Mouse (Mus musculus): ENCODE measurements around the gene Add3. TPM values are rescaled to one million over a fixed set of nuclear protein-coding genes. Genes with fewer than 3 reads are reported as not detected.
"Not testable (repeated sequence)": the region's sequence is repeated elsewhere in the genome, so short reads cannot be mapped to it uniquely, and the experiment has no call there.

Add3 gene
- polyA plus RNA-seq, 1 experiment from 2014 or later, result 55.4 TPM

DNA sequence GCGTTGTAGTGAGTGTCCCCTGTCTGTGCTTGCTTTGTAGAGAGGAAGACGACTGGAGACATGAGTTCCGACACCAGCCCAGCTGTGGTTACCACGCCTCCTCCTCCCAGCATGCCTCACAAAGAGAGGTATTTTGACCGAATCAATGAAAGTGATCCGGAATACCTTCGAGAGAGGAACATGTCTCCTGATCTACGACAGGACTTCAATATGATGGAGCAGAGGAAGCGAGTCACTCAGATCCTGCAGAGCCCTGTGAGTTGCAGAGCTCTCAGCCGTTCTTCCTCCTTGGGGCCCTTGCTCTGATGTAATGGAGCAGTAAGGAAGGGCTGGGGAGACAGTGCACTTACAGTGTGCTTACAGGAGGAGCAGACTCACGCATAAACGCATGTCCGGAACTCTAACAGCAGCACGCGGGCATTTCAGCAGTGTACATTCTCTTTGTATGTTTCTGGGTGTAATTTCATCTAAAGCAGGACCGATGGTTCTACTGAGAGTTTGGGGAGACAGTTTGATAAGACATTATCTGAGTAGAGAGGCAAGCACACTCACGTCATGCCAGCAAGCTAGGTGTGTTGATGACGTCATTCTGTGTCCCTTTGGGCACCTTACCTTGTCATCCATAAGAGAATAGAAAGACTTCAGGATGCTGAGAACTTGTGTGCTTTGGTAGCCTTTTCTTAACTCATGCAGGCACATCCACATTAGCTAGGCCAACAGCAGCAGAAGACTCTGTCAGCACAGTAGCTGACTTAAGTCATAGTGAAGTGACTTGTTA lies 76.7 kb downstream of the Add3 start:
- Histone ChIP-seq H3K27ac (no peak overlapping the region), H3K4me1 (no peaks in the 10 kb centered on the region), H3K9me3 (no peaks in the 10 kb centered on the region), H3K36me3 (replicated peaks) (peaks cover 16% of the 10 kb centered on the region), H3K4me3 (no peak overlapping the region), H3K27me3 (ENCODE audit: poor library complexity, severe bottlenecking) (no peaks in the 10 kb centered on the region)
- WGBS, result 91% methylated on average over 18 of the region's 18 CpGs
- DNase-seq (ENCODE audit: extremely low spot score, low spot score), result no peak

DNA sequence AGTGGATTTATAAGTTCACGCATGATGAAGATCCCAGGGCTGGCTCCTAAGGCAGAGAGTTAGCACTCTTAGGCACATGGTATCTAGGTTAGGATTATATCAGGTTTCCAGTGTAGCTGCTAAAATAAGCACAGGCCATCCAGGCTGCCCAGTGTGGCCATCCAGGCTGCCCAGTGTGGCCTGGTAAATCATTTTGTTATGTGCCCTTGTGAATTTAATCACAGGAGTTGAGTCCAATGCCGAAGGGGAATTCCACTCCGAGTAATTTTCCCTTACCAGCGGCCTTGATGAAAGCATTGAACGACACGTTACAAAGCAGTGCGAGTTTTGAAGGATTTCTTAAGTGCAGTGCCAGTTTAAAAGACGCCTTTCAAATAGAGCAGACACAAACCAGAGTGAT lies 77.6 kb downstream of the Add3 start:
- no peaks in the 10 kb centered on the region for H3K9me3 ChIP-seq
- no peak overlapping the region for H3K27ac ChIP-seq
- H3K36me3 ChIP-seq (replicated peaks), result peaks cover 16% of the 10 kb centered on the region
- no peaks in the 10 kb centered on the region for H3K27me3 ChIP-seq (ENCODE audit: poor library complexity, severe bottlenecking)
- 93% methylated on average over 8 of the region's 8 CpGs for WGBS
- DNase-seq (ENCODE audit: extremely low spot score, low spot score), result no peak
- no peaks in the 10 kb centered on the region for H3K4me1 ChIP-seq
- no peak overlapping the region for H3K4me3 ChIP-seq

DNA sequence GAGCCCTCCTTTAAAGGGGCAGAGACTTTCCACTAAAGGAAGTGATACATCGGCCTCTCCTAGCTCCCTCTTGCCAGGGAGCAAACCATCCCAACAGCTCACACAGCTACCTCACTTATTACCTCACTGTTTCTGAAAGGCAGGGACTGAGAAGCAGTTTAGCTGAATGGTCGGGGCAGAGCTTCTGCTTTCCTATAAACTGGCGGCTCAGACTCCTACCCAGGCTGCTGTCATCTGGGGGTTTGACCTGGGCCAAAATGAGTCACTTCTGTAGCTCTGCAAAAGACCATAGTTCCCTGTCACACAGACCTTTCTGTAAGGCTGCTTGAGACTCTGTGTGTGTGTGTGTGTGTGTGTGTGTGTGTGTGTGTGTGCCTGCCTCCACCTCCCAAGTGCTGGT lies 79.1 kb downstream of the Add3 start:
- Histone ChIP-seq H3K27ac (no peak overlapping the region), H3K4me1 (no peaks in the 10 kb centered on the region), H3K4me3 (no peak overlapping the region), H3K9me3 (no peaks in the 10 kb centered on the region), H3K27me3 (ENCODE audit: poor library complexity, severe bottlenecking) (no peaks in the 10 kb centered on the region), H3K36me3 (replicated peaks) (peaks cover 16% of the 10 kb centered on the region)
- DNase-seq (ENCODE audit: extremely low spot score, low spot score), result no peak
- 72% methylated on average over 3 of the region's 3 CpGs for whole genome bisulfite sequencing

DNA sequence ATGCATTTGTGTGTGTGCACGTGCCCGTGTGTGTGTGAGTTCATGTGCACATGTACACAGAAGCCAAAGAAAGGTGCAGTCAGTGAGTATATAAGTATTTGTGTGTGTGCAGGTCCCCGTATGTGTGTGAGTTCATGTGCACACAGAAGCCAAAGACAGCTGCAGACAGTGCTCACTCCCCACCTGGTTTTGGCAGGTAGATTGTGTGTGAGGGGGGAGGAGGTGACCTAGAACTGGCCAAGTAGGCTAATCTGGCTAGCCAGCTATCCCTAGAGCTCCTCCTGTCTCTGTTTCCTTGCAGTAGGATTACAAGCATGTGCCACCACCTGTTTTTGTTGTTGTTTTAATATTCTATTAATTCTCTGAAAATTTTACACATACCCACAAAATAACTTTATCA lies 80.9 kb downstream of the Add3 start:
- H3K36me3 ChIP-seq (replicated peaks), result peaks cover 16% of the 10 kb centered on the region
- H3K4me3 ChIP-seq, result no peak overlapping the region
- H3K27ac ChIP-seq, result no peak overlapping the region
- WGBS, result 91% methylated on average over 3 of the region's 3 CpGs
- H3K9me3 ChIP-seq, result no peaks in the 10 kb centered on the region
- no peaks in the 10 kb centered on the region for H3K27me3 ChIP-seq (ENCODE audit: poor library complexity, severe bottlenecking)
- H3K4me1 ChIP-seq, result no peaks in the 10 kb centered on the region
- DNase-seq (ENCODE audit: extremely low spot score, low spot score), result no peak

DNA sequence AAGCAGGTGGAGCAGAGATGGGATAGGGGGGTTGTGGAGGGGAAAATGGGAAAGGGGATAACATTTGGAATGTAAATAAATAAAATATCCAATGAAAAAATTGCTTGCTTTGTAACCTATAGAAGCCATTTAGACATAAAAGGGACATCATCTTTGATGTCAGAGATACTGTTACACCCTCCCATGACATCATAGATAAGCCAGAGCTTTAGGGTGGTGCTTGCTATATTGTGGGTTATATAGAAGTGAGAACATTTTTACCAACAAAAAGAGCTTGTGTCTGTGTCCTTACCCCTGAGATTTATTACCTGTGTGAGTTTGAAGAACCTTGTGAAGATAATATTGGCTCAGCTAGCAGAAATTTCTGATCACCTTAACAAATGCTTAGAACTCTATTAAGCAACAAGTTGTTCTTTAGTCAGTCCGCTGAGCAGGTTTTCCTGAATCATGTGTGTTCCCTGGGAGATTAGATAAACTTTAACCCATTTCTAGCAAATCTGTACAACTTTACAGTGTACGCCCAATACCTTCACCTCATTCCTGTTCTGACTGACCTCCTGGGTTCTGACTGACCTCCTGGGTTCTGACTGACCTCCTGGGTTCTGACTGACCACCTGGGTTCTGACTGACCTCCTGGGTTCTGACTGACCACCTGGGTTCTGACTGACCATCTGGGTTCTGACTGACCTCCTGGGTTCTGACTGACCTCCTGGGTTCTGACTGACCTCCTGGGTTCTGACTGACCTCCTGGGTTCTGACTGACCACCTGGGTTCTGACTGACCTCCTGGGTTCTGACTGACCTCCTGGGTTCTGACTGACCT lies 85.2 kb downstream of the Add3 start:
- H3K4me3 ChIP-seq; H3K9me3 ChIP-seq; DNase-seq (ENCODE audit: extremely low spot score, low spot score); H3K4me1 ChIP-seq; H3K27ac ChIP-seq; H3K27me3 ChIP-seq (ENCODE audit: poor library complexity, severe bottlenecking): not testable (repeated sequence)
- 92% methylated on average over 2 of the region's 2 CpGs for WGBS
- H3K36me3 ChIP-seq (replicated peaks), result peaks cover 30% of the 10 kb centered on the region

DNA sequence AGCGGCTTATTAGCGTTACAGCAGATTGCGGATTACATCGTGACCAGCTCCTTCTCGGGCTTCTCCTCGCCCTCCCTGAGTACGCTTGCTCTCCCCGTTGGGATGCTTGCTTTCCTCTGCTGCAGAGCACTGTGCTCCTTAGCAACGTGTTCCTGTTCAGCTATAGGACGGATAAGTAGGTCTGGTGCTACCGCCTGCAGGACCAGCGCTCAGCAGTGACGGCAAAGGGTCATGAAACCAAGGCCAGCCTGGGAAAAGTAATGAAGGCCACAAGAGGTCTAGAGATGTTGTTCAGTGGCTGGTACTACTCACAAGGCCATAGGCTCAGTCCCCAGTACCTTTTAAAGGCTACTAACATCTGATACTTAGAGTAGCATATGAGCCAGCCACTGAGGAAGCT lies 86.4 kb downstream of the Add3 start:
- no peak overlapping the region for H3K4me3 ChIP-seq
- no peak for DNase-seq (ENCODE audit: extremely low spot score, low spot score)
- no peaks in the 10 kb centered on the region for H3K9me3 ChIP-seq
- no peaks in the 10 kb centered on the region for H3K27me3 ChIP-seq (ENCODE audit: poor library complexity, severe bottlenecking)
- H3K4me1 ChIP-seq, result no peaks in the 10 kb centered on the region
- H3K36me3 ChIP-seq (replicated peaks), result peaks cover 37% of the 10 kb centered on the region
- 89% methylated on average over 13 of the region's 13 CpGs for WGBS
- no peak overlapping the region for H3K27ac ChIP-seq

DNA sequence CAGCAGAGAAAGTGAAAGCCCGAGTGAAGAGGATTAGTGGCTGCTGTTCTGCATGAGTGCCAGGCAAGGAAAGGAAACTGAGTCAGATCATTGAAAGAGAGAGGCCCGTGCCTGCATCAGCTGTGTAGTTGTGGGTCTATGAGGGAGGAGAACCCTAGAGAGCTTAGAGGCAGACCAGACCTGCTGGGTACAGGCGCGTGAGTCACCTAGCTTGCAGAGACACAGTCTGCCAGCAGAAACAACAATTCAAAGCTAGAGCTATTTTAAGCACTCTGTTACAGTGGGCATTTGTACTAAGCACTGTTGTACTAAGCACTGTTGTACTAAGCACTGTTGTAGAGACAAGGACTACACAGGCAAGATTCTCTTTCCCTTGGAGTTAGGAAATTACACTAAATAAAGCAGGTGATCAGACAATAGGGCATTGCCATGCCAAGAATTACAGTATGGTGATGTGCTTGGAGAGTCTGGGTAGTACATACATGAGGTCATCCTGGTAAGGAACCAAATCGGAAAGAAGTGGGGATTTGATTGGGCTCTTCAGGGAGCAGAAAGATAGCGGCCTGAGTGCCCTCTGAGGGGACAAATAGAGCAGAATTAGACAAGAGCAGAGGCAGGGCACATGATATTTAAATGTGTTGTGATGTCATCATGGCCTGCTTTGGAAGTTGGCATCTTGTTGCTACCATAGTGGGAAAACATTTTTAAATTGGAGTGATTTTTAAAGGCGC lies 88.0 kb downstream of the Add3 start:
- Histone ChIP-seq H3K4me1 (no peaks in the 10 kb centered on the region), H3K27ac (no peak overlapping the region), H3K4me3 (no peak overlapping the region), H3K27me3 (ENCODE audit: poor library complexity, severe bottlenecking) (no peaks in the 10 kb centered on the region), H3K36me3 (replicated peaks) (peaks cover 50% of the 10 kb centered on the region), H3K9me3 (no peaks in the 10 kb centered on the region)
- 90% methylated on average over 7 of the region's 7 CpGs for WGBS
- DNase-seq (ENCODE audit: extremely low spot score, low spot score), result no peak

DNA sequence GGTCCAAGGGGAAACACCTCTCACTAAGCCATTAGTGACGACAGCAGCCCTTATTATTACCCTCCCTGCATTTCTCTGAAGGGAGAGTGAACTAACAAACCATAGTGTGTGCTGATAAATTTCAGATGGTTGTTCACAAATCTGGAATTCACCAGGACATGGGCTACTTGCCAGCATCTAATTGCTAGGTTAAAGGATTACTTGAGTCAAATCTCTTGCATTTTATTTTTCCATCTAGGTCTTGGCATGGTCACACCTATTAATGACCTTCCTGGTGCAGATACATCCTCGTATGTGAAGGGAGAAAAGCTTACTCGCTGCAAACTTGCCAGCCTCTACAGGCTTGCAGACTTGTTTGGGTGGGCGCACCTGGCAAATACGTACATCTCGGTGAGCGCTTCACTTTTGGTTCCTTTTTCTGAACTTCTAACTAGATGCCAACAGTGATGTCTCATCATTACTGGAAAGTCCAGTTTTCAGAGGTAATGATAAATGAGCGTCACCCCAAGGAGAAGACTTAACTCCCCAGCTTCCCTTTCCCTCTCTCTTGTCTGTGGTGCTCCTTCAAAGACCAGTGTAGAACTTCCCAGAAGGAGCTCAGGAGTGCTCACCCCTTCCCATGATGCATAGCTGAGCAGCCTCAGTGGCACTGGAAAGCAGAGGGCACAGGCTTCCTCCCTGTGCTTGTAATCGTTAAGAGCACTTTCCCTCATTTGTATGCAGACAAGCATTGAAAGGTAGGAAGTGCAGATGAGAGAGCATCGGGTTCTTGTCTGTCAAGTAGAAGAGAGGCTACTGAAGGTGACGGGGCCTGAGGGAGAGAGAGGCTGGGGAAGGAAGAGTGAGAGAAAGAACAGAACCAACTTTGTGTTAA lies 90.9 kb downstream of the Add3 start:
- Histone ChIP-seq H3K36me3 (replicated peaks) (peaks cover 78% of the 10 kb centered on the region), H3K4me3 (no peak overlapping the region), H3K27ac (no peak overlapping the region), H3K9me3 (no peaks in the 10 kb centered on the region), H3K4me1 (no peaks in the 10 kb centered on the region), H3K27me3 (ENCODE audit: poor library complexity, severe bottlenecking) (no peaks in the 10 kb centered on the region)
- 86% methylated on average over 11 of the region's 11 CpGs for WGBS
- no peak for DNase-seq (ENCODE audit: extremely low spot score, low spot score)

DNA sequence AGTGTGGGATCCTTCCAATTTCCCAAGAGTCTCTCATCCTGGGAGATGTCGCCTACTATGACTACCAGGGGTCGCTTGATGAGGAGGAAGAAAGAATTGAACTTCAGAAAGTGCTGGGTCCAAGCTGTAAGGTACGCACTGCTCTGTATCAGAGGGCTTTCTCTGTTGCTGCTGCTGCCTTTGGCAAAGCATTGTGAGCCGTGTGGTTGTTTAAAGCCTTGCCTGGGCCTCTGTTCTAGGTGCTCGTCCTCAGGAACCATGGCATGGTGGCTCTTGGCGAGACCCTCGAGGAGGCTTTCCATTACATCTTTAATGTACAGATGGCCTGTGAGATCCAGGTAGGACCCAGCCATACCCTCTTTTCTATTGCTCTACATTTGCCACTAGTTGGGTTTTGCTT lies 93.3 kb downstream of the Add3 start:
- no peaks in the 10 kb centered on the region for H3K4me1 ChIP-seq
- no peaks in the 10 kb centered on the region for H3K9me3 ChIP-seq
- 92% methylated on average over 7 of the region's 7 CpGs for WGBS
- peaks cover 79% of the 10 kb centered on the region for H3K36me3 ChIP-seq (replicated peaks)
- no peaks in the 10 kb centered on the region for H3K27me3 ChIP-seq (ENCODE audit: poor library complexity, severe bottlenecking)
- DNase-seq (ENCODE audit: extremely low spot score, low spot score), result no peak
- no peak overlapping the region for H3K4me3 ChIP-seq
- no peak overlapping the region for H3K27ac ChIP-seq

DNA sequence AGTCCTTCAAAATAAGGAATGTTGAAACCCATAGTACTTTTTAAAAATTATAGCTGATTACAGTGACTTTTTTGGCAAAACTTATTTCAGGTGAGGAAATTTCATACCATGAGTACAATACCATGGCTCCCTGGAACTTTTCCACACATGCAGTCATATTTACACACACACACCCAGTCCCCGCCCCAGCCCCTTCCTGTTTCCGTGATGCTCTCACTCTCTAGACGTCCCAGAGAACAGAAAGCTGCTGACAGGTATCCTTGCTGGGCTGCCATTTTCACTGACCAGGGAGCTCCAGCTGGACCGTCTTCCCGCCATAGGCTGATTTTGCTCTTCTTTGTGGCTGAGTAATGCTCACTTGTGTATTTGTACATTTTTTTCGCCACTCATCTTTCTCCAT lies 101.6 kb downstream of the Add3 start:
- Histone ChIP-seq H3K36me3 (replicated peaks) (peaks cover 78% of the 10 kb centered on the region), H3K4me3 (no peak overlapping the region), H3K27me3 (ENCODE audit: poor library complexity, severe bottlenecking) (no peaks in the 10 kb centered on the region), H3K4me1 (no peaks in the 10 kb centered on the region), H3K27ac (no peak overlapping the region), H3K9me3 (no peaks in the 10 kb centered on the region)
- WGBS, result 91% methylated on average over 6 of the region's 6 CpGs
- DNase-seq (ENCODE audit: extremely low spot score, low spot score), result no peak

DNA sequence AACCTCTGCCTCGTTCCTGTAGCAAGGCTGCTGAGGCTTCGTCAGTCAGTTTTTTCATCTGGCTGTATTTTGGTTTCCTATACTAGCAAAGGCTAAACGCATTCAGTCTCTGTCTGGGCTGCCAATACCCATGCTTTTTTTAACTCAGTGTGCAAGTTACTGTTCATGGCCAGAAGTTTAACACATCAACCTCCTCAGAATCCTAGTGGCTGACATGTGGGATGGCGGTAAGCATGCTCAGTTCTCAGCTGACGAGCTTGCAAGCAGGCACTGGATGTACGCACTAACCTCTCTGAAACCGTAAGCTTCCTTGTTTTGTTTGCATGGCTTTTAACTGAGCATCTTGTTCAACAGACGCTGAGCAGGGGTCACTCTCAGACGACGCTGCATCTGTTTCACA lies 103.7 kb downstream of the Add3 start:
- no peak overlapping the region for H3K27ac ChIP-seq
- H3K4me1 ChIP-seq, result peaks cover 3% of the 10 kb centered on the region; the same call in 1 of the 2 replicates
- peaks cover 57% of the 10 kb centered on the region for H3K36me3 ChIP-seq (replicated peaks)
- no peaks in the 10 kb centered on the region for H3K9me3 ChIP-seq
- H3K27me3 ChIP-seq (ENCODE audit: poor library complexity, severe bottlenecking), result no peaks in the 10 kb centered on the region
- DNase-seq (ENCODE audit: extremely low spot score, low spot score), result no peak
- 92% methylated on average over 10 of the region's 10 CpGs for WGBS
- no peak overlapping the region for H3K4me3 ChIP-seq

DNA sequence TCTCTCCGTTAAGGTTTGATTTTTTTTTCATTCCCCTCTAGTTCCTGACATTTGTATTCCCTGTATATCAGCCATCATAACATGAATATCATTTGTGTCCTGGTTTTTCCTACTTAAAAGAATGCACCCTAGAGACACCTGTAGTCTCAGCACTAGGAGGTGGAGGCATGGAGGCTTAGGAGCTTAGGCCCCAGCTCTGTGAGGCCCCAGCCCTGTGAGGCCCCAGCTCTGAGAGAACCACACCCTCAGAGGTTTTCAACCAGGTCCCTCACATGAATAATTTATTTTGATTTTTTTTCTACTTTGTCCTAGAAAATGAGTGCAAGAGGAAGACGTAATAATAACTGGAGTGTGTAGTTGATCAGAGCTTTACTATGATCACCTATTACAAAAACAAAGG lies 107.3 kb downstream of the Add3 start:
- H3K36me3 ChIP-seq (replicated peaks), result peaks cover 26% of the 10 kb centered on the region
- H3K27ac ChIP-seq, result no peak overlapping the region
- no peaks in the 10 kb centered on the region for H3K9me3 ChIP-seq
- H3K4me3 ChIP-seq, result no peak overlapping the region
- WGBS, result 65% methylated on average over 2 of the region's 2 CpGs
- no peak for DNase-seq (ENCODE audit: extremely low spot score, low spot score)
- peaks cover 3% of the 10 kb centered on the region; the same call in 1 of the 2 replicates for H3K4me1 ChIP-seq
- H3K27me3 ChIP-seq (ENCODE audit: poor library complexity, severe bottlenecking), result no peaks in the 10 kb centered on the region

All from forebrain, embryonic 10.5 days (tissue).